Mouse (Mus musculus): ENCODE measurements around the gene Vsig10l. TPM values are rescaled to one million over a fixed set of nuclear protein-coding genes. Genes with fewer than 3 reads are reported as not detected.
A peak's percentile ranks its signal among the peaks of the same experiment; 100 is the strongest.

Vsig10l gene
- polyA plus RNA-seq, 1 experiment from 2014 or later = 17.7 TPM

DNA sequence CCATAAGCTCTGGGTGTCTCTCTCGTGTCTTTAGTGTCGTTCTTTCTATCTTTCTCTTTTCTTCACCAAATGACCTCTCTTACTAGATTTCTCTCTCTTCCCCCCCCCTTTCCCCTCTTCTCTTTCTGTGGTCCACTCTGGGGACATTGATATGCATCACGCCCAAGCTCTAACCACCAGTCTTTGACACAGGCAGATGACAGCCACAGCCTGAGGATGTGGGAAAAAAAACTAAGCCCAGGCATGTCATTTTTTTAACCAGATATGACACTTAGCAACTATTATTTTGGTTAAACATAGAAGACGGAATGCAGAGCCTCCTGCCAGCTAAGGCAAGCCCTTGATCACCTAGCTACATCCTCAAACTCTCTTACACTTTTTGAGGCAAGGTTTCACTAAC lies 24.3 kb upstream of the Vsig10l start:
- Histone ChIP-seq H3K27ac (ENCODE audit: low read length) (no peak overlapping the region), H3K27me3 (ENCODE audit: control insufficient read depth, insufficient read depth, low read length) (no peaks in the 10 kb centered on the region), H3K4me3 (replicated peaks; ENCODE audit: low read length) (no peak overlapping the region), H3K4me2 (ENCODE audit: low read depth, low read length) (no peak overlapping the region), H3K36me3 (ENCODE audit: control insufficient read depth, insufficient read depth, low read length) (no peaks in the 10 kb centered on the region), H3K9me3 (replicated peaks; ENCODE audit: control insufficient read depth, low read length) (no peaks in the 10 kb centered on the region), H3K4me1 (ENCODE audit: control insufficient read depth, insufficient read depth, low read length) (peaks cover 6% of the 10 kb centered on the region), H3K9ac (ENCODE audit: low read length) (no peak overlapping the region)
- 82% methylated on average over 4 of the region's 4 CpGs for WGBS
- no peak for ATAC-seq (ENCODE audit: insufficient read depth, low FRiP score)

GRCm38 (mm10) chr7:43440482-43440881 lies 22.5 kb upstream of the Vsig10l start, which contains the start of gene Cldnd2:
TSS of gene Cldnd2 (plus strand) at chr7:43440782.
- ATAC-seq (ENCODE audit: insufficient read depth, low FRiP score) = no peak
- Histone ChIP-seq H3K9me3 (replicated peaks; ENCODE audit: control insufficient read depth, low read length) (no peaks in the 10 kb centered on the region), H3K4me1 (ENCODE audit: control insufficient read depth, insufficient read depth, low read length) (peaks cover 14% of the 10 kb centered on the region), H3K9ac (ENCODE audit: low read length) (no peak within 1 kb of the TSS), H3K4me3 (replicated peaks; ENCODE audit: low read length) (no peak within 1 kb of the TSS), H3K27me3 (ENCODE audit: control insufficient read depth, insufficient read depth, low read length) (no peaks in the 10 kb centered on the region), H3K4me2 (ENCODE audit: low read depth, low read length) (no peak within 1 kb of the TSS), H3K36me3 (ENCODE audit: control insufficient read depth, insufficient read depth, low read length) (no peaks in the 10 kb centered on the region), H3K27ac (ENCODE audit: low read length) (no peak within 1 kb of the TSS)
- WGBS = 82% methylated on average over 6 of the region's 6 CpGs

- Histone ChIP-seq H3K4me3 (replicated peaks; ENCODE audit: low read length) (no peak overlapping the region), H3K4me2 (ENCODE audit: low read depth, low read length) (no peak overlapping the region), H3K27me3 (ENCODE audit: control insufficient read depth, insufficient read depth, low read length) (no peaks in the 10 kb centered on the region), H3K4me1 (ENCODE audit: control insufficient read depth, insufficient read depth, low read length) (peaks cover 14% of the 10 kb centered on the region), H3K9ac (ENCODE audit: low read length) (no peak overlapping the region), H3K27ac (ENCODE audit: low read length) (no peak overlapping the region), H3K9me3 (replicated peaks; ENCODE audit: control insufficient read depth, low read length) (no peaks in the 10 kb centered on the region), H3K36me3 (ENCODE audit: control insufficient read depth, insufficient read depth, low read length) (no peaks in the 10 kb centered on the region)
- WGBS = 77% methylated on average over 3 of the region's 3 CpGs
- no peak for ATAC-seq (ENCODE audit: insufficient read depth, low FRiP score)
These were observed 21.9 kb upstream of the Vsig10l start for GRCm38 (mm10) chr7:43441071-43441470.

DNA sequence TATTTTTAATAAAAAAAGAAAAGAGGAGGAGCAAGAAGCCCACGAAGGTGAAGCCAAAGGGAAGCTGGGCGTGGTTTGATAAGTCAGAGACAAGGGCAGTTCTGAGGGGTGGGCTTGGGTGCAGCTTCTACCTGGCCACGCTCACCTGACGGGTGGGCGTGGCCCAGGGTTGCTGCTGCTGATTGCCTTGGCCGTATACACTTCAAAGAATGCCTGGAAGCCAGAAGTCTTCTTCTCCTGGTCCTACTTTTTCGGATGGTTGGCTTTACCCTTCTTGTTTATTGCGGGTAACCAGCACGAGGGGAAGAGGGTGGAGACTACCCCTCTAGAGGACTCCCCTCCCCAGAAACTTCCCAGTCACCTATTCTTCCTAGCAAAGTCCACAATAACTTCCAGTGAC lies 20.3 kb upstream of the Vsig10l start:
- no peak for ATAC-seq (ENCODE audit: insufficient read depth, low FRiP score)
- Histone ChIP-seq H3K9me3 (replicated peaks; ENCODE audit: control insufficient read depth, low read length) (no peaks in the 10 kb centered on the region), H3K4me3 (replicated peaks; ENCODE audit: low read length) (peak overlapping the region; percentile 59), H3K9ac (ENCODE audit: low read length) (peak overlapping the region; percentile 76), H3K4me1 (ENCODE audit: control insufficient read depth, insufficient read depth, low read length) (peaks cover 14% of the 10 kb centered on the region), H3K36me3 (ENCODE audit: control insufficient read depth, insufficient read depth, low read length) (no peaks in the 10 kb centered on the region), H3K4me2 (ENCODE audit: low read depth, low read length) (peak overlapping the region; percentile 98), H3K27me3 (ENCODE audit: control insufficient read depth, insufficient read depth, low read length) (no peaks in the 10 kb centered on the region), H3K27ac (ENCODE audit: low read length) (peak overlapping the region; percentile 97)
- 13% methylated on average over 9 of the region's 9 CpGs for WGBS

DNA sequence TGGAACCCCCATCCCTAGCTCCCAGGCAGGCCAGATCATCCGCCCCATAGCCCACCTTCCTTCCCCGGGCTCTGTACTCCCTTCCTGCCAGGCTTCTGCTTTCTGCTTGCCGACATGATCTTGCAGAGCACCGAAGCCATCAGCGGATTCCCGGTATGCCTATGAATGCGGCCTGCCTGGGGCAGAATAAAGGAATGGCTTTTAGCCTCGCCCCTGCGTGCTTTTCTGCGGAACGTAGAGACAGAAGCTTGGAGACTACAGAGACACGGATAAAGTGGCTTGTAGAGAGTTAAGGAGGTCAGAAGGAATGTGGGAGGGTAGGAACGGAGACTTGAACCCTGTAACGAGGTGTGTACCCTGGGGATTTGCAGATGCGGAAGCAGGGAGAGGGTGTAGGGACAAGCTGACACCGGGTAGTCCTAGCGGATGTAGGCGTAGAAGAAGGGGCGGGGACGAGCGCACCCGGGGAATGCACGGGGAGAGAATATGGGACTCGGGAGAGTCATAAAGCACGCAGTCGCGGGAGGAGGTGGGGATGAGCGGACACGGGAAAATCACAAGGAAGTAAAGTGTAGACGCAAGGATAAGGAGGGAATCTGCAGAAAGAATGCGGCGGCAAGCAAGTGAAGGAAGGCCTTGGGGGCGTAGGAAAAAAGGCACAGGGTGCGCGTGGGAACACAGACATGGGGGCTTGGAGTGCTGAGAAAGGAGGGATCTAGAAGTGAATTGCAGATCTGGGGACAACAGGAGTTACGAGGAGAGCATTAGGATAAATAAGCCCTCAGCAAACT lies 19.6 kb upstream of the Vsig10l start:
- H3K36me3 ChIP-seq (ENCODE audit: control insufficient read depth, insufficient read depth, low read length) = no peaks in the 10 kb centered on the region
- peak overlapping the region; percentile 76 for H3K9ac ChIP-seq (ENCODE audit: low read length)
- H3K27me3 ChIP-seq (ENCODE audit: control insufficient read depth, insufficient read depth, low read length) = no peaks in the 10 kb centered on the region
- ATAC-seq (ENCODE audit: insufficient read depth, low FRiP score) = peak; percentile 92
- H3K9me3 ChIP-seq (replicated peaks; ENCODE audit: control insufficient read depth, low read length) = no peaks in the 10 kb centered on the region
- under 1% methylated on average over 36 of the region's 36 CpGs for WGBS
- peak overlapping the region; percentile 97 for H3K27ac ChIP-seq (ENCODE audit: low read length)
- H3K4me2 ChIP-seq (ENCODE audit: low read depth, low read length) = peak overlapping the region; percentile 98
- peak overlapping the region; percentile 59 for H3K4me3 ChIP-seq (replicated peaks; ENCODE audit: low read length)
- H3K4me1 ChIP-seq (ENCODE audit: control insufficient read depth, insufficient read depth, low read length) = peaks cover 14% of the 10 kb centered on the region

DNA sequence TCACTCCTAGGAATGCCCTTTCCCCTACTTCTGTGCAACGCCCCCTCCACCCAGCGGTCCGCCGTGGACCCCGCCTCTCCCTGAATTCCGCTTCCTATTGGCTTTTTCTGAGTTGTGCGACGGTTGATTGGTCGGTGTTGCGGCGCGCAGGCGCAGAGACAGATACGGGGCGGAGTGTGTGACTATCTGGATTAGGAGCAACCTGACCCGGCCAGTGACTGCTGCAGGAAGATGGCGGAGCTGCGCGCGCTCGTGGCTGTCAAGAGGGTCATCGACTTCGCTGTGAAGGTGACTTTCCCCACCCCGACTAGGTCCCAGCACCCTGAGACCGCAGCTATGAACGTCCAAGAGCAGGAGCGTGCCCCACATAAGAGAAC lies 19.0 kb upstream of the Vsig10l start, which contains the start of the genes Etfb and Gm45233:
Gene Etfb, plus strand, starts transcription at position 167 of the 377 bp plus-strand sequence.
Gene Gm45233, plus strand, starts transcription at position 212 of the 377 bp plus-strand sequence.
- H3K36me3 ChIP-seq (ENCODE audit: control insufficient read depth, insufficient read depth, low read length) = no peaks in the 10 kb centered on the region
- ATAC-seq (ENCODE audit: insufficient read depth, low FRiP score) = peak; percentile 97
- H3K9ac ChIP-seq (ENCODE audit: low read length) = peak within 1 kb of the TSS; percentile 76
- peak within 1 kb of the TSS; percentile 59 for H3K4me3 ChIP-seq (replicated peaks; ENCODE audit: low read length)
- H3K27ac ChIP-seq (ENCODE audit: low read length) = peak within 1 kb of the TSS; percentile 97
- under 1% methylated on average over 27 of the region's 27 CpGs for WGBS
- H3K4me2 ChIP-seq (ENCODE audit: low read depth, low read length) = peak within 1 kb of the TSS; percentile 98
- H3K27me3 ChIP-seq (ENCODE audit: control insufficient read depth, insufficient read depth, low read length) = no peaks in the 10 kb centered on the region
- peaks cover 14% of the 10 kb centered on the region for H3K4me1 ChIP-seq (ENCODE audit: control insufficient read depth, insufficient read depth, low read length)
- H3K9me3 ChIP-seq (replicated peaks; ENCODE audit: control insufficient read depth, low read length) = no peaks in the 10 kb centered on the region

- Histone ChIP-seq H3K9me3 (replicated peaks; ENCODE audit: control insufficient read depth, low read length) (no peaks in the 10 kb centered on the region), H3K27me3 (ENCODE audit: control insufficient read depth, insufficient read depth, low read length) (no peaks in the 10 kb centered on the region), H3K4me1 (ENCODE audit: control insufficient read depth, insufficient read depth, low read length) (peaks cover 10% of the 10 kb centered on the region), H3K27ac (ENCODE audit: low read length) (no peak overlapping the region), H3K4me2 (ENCODE audit: low read depth, low read length) (no peak overlapping the region), H3K4me3 (replicated peaks; ENCODE audit: low read length) (no peak overlapping the region), H3K36me3 (ENCODE audit: control insufficient read depth, insufficient read depth, low read length) (no peaks in the 10 kb centered on the region), H3K9ac (ENCODE audit: low read length) (no peak overlapping the region)
- WGBS = 79% methylated on average over 4 of the region's 4 CpGs
- no peak for ATAC-seq (ENCODE audit: insufficient read depth, low FRiP score)
These were observed 15.2 kb upstream of the Vsig10l start for GRCm38 (mm10) chr7:43447801-43448200.

DNA sequence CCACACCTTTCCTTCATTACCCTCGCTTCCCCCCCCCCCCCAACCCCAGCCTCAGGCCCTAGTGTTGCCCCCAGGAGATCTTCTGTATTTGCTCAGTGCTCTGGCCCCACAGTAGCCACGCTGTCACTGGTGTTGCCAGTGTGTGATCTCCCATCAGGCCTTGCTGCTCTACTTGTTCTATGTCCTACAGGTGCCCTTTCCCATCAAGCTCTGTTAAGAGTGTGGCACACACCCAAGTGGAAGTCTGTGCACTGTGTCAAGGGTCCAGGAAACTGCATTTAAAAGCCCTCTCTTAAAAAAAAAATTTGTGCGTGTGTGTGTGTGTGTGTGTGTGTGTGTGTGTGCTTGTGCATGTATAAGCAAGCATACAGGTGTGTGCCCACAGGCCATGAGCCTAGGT lies 14.7 kb upstream of the Vsig10l start:
- Histone ChIP-seq H3K36me3 (ENCODE audit: control insufficient read depth, insufficient read depth, low read length) (no peaks in the 10 kb centered on the region; the same call in 1 of the 2 replicates), H3K9me3 (replicated peaks; ENCODE audit: control insufficient read depth, low read length) (no peaks in the 10 kb centered on the region), H3K27me3 (ENCODE audit: control insufficient read depth, insufficient read depth, low read length) (no peaks in the 10 kb centered on the region), H3K27ac (ENCODE audit: low read length) (no peak overlapping the region), H3K4me2 (ENCODE audit: low read depth, low read length) (no peak overlapping the region), H3K4me1 (ENCODE audit: control insufficient read depth, insufficient read depth, low read length) (peaks cover 8% of the 10 kb centered on the region), H3K4me3 (replicated peaks; ENCODE audit: low read length) (no peak overlapping the region), H3K9ac (ENCODE audit: low read length) (no peak overlapping the region)
- WGBS = 79% methylated on average over 3 of the region's 3 CpGs
- ATAC-seq (ENCODE audit: insufficient read depth, low FRiP score) = no peak

DNA sequence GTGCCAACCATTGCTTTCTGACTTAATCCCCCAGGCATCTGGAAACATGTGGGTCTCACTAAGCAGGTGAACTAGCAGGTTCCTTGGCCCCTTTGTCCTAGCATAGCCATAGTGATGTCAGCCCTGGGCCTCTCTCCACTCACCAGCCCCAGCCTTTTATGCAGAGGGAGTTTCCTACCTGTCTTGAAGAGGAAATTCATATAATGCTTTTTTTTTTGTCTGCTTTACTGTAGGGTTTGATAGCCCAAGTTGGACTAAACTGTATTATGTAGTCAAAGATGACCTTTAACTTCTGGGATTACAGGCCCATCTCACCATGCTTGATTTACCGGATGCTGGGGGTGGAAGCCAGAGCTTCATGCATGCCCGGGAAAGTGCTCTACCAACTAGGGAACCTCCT lies 13.1 kb upstream of the Vsig10l start:
- Histone ChIP-seq H3K4me1 (ENCODE audit: control insufficient read depth, insufficient read depth, low read length) (peaks cover 1% of the 10 kb centered on the region; the same call in 1 of the 2 replicates), H3K27me3 (ENCODE audit: control insufficient read depth, insufficient read depth, low read length) (no peaks in the 10 kb centered on the region), H3K4me2 (ENCODE audit: low read depth, low read length) (no peak overlapping the region), H3K36me3 (ENCODE audit: control insufficient read depth, insufficient read depth, low read length) (peaks cover 5% of the 10 kb centered on the region), H3K9me3 (replicated peaks; ENCODE audit: control insufficient read depth, low read length) (no peaks in the 10 kb centered on the region), H3K4me3 (replicated peaks; ENCODE audit: low read length) (no peak overlapping the region), H3K27ac (ENCODE audit: low read length) (no peak overlapping the region), H3K9ac (ENCODE audit: low read length) (no peak overlapping the region)
- WGBS = 90% methylated on average over 2 of the region's 2 CpGs
- ATAC-seq (ENCODE audit: insufficient read depth, low FRiP score) = no peak
